Mouse (Mus musculus) retina, postnatal 7 days (tissue): Measurements from ENCODE around the gene Irf4.

Experiments
- DNase-seq: peaks from one replicate; pipeline ENCODE4 v3.0.0-alpha.2; 2012; ENCODE audit warnings: low read depth, low spot score

The Irf4 gene

GRCm38 (mm10) chr13:30762224-30762623, 13.2 kb downstream of the Irf4 start:
- DNase-seq = no peak

GRCm38 (mm10) chr13:30764014-30764740, 15.2 kb downstream of the Irf4 start:
- no peak for DNase-seq

GRCm38 (mm10) chr13:30765906-30766305, 16.9 kb downstream of the Irf4 start:
- DNase-seq = no peak

GRCm38 (mm10) chr13:30766636-30767476, 17.8 kb downstream of the Irf4 start:
- DNase-seq = no peak

GRCm38 (mm10) chr13:30767477-30768127, 18.6 kb downstream of the Irf4 start:
- DNase-seq = no peak

GRCm38 (mm10) chr13:30776021-30776420, 27.0 kb downstream of the Irf4 start:
- DNase-seq = no peak

- no peak for DNase-seq
Observed at GRCm38 (mm10) chr13:30777678-30778179, 28.7 kb downstream of the Irf4 start.

- DNase-seq = no peak
Observed at GRCm38 (mm10) chr13:30781905-30782304, 32.9 kb downstream of the Irf4 start.

GRCm38 (mm10) chr13:30782419-30782818, 33.4 kb downstream of the Irf4 start:
- DNase-seq = no peak

- no peak for DNase-seq
Observed at GRCm38 (mm10) chr13:30785423-30786040, 36.5 kb downstream of the Irf4 start.

GRCm38 (mm10) chr13:30786235-30787035, 37.4 kb downstream of the Irf4 start:
- no peak for DNase-seq

GRCm38 (mm10) chr13:30787036-30787320, 38.0 kb downstream of the Irf4 start:
- no peak for DNase-seq

- DNase-seq = no peak
Observed at GRCm38 (mm10) chr13:30787556-30787955, 38.5 kb downstream of the Irf4 start.

- no peak for DNase-seq
Observed at GRCm38 (mm10) chr13:30787960-30788359, 38.9 kb downstream of the Irf4 start.

- DNase-seq = no peak
Observed at GRCm38 (mm10) chr13:30788421-30788820, 39.4 kb downstream of the Irf4 start.

GRCm38 (mm10) chr13:30790016-30790415, 41.0 kb downstream of the Irf4 start:
- DNase-seq = no peak

GRCm38 (mm10) chr13:30792308-30792707, 43.3 kb downstream of the Irf4 start:
- no peak for DNase-seq

GRCm38 (mm10) chr13:30792741-30793140, 43.7 kb downstream of the Irf4 start:
- no peak for DNase-seq

GRCm38 (mm10) chr13:30793196-30793595, 44.2 kb downstream of the Irf4 start:
- no peak for DNase-seq

- DNase-seq = no peak
Observed at GRCm38 (mm10) chr13:30793616-30794015, 44.6 kb downstream of the Irf4 start.

- DNase-seq = no peak
Observed at GRCm38 (mm10) chr13:30795960-30796359, 46.9 kb downstream of the Irf4 start.
